Mouse (Mus musculus) lung, postnatal 10 days (tissue): Measurements from ENCODE around the gene Pde4b.
"Not testable (repeated sequence)": the region's sequence is repeated elsewhere in the genome, so short reads cannot be mapped to it uniquely, and the experiment has no call there.

Source experiments
- DNase-seq: peaks from one replicate; pipeline ENCODE4 v3.0.0; 2021

Pde4b gene

DNA sequence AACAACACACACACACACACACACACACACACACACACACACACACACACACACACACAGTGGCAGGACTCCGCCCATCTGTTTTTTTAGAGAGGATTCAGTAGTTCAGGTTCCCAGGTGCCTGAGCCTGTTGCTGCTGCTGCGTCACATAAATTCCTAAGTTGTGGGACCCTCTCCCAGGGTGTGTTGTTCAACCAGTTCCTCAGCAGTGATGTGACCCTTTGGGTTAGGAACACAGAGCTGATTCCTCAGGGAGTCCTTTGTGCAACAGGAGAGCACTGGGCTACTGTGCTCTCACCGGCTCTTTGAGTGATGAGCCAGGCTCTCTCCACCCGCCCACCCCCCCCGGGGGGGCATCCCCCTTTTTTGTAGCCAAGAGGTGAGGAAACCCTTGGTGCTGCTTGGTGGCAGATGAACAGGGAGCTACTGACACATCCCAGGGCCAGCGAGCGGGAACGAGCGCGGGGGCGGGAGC is at the start of gene Pde4b:
Gene Pde4b, plus strand, starts transcription at position 453 of the 475 bp plus-strand sequence.
- DNase-seq, result no peak

DNA sequence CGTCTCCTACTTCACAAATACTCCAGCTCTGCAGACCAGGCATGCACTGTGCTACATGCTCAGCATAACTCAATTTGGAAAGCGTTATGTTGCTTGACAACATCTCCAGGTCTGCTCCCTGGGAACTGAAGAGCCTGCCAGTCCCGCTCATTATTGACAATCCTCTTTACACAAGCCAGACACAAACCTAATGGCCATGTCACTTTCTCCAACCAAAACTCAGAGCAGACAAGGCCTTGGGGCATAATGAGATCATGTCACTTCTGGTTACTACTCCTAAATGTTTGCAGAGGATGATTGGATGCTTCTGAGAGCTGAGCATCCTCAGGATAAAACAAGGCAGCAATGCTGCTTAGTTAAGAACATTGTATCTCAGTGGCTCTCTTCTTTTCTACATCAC is 47.2 kb upstream of the Pde4b start:
- DNase-seq, result no peak

DNA sequence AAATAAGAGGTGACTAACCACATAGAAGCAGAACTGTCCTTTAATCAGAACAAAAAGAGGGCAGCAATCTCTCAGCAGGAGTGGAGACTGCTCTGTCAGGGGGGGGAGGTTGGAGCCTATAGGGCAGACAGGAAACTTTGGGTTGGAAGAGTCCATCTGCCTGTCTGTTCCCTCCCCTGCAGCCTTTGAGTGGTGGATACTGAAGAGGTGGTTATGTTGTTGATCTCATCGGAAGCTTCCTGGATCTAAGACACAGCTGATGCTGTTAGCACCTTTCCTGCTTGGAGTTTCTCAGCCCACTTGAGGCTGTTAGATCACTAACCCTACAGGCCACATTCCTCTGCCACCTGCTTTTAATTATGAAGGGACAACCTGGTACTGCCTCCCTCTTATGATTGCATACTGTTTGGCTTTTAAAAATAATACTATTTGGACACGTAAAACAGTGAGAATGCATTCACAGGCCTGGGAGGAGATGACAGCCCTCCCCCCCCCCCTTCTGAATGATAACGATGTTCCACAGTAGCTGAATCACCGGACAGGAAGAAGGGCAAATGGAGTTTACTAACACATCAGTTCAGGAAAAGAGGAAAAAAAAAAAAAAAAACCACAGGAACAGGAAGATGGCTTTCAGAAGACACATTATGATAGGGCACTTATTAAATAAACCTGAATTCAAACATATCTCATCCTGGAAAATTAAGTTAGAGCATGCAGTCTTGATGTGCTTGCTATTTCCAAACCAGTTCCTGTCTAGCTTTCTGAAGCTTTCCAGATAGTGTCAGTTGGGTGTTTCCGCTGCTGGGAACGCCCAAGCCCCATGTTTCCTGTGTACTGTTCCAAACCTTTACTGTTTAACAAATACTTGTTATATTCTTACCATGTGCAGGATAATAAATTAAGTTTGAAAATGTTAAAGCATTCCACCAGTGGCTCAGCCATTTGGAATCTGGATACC is 41.9 kb upstream of the Pde4b start:
- peak; percentile 53 for DNase-seq

DNA sequence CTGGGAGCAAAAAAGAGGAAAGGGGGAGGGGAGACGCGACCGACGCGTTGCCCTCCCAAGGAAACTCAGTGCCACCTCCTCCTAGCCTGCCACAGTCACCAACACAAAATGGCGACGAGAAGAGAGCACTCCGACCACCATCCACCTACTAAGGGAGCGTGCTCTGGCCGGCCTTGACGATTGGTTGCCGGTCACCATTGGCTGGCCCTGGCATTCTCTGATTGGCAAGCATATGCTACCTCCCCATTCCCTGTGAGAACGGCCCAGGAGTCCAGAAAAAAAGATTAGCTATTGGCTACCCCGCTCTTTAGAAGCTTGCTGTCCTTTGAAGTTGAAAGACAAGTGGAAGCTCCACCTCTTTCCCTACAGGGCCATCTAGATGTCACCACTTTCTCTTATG is 38.0 kb upstream of the Pde4b start:
- DNase-seq, result not testable (repeated sequence)

DNA sequence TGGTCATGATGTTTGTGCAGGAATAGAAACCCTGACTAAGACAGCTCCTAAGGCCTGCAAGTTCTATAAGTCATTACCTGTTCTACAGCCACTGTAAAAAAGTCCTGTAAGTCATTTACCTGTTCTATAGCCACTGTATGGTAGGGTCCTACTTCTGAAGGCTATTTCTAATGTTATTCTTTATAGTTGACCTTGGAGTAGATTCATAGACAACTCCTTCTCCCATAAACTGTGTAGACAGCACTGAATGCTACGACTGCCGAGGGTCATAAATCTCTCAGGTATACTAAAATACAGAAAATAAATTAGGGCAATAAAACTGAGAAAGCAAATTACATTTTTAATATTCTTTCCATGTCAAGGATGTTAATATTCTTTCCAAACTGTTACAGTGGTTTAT is 26.0 kb upstream of the Pde4b start:
- DNase-seq, result no peak

DNA sequence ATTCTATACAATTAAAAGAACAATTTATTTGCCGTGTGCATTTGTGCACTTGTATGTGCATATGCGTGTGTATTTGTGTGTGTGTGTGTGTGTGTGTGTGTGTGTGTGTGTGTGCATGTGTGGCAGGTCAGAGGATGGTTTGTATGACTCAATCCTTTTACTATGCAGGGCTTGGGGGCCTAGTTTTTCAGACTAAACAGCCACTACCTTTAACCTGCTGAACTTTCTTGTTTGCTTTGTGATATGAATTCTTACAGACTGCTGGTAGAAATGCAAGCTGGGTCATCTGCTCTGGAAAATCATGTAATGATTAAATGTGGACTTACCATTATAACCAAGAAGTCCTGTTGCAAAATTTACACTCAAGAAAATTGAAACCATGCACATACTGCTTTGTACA is 18.0 kb upstream of the Pde4b start:
- no peak for DNase-seq

DNA sequence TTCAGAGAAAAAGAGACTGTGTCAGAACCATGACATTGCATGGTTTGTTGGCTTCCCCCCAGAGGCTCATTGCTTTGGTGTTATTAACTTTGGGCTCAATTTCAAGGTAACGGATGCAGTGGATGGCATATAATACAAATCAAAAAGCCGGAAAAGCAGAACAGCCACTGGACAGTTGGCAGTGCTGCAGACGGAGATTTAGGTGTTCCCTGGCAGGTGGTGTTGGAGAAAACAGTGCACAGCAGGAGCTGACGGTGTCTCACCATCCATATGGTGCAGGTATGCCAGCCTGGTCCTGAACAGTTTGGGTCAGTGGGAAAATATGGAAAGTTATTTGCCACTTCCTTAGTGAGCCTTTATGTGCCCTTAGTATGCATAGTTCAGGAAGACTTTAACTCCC is 1.0 kb upstream of the Pde4b start:
- no peak for DNase-seq

DNA sequence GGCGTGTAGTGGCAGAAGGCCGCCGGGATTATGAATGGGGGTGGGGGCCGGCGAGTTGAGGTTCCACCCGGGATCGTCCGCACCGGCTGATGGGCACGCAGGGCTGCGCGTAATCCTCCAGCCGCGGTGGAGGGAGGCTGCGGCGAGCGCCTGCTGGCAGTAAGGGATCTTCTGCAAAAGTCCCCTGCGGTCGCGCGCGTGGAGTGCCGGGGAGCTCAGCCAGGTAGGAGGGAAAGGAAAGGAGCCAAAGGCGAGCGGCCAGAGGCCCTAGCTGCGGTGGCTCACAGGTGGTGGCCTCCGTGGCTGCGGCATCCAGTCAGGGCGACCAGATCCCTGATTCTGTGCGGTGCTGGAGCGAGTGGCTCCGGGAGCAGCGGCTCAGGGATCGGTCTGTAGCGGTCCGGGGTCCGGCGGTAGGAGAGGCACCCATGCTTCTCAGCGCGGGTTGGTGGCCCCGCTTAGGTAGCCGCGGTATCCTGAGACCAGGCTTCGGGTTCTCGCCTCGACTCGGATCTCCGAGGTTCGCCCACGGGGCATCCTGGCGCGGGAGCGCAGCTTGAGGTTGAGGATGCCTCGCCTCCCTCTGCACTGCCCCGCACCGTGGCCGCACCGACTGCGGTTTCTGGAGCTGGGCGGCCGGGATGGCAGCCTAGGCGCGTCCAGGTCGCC is 357 bp downstream of the Pde4b start:
- peak; percentile 4 for DNase-seq

DNA sequence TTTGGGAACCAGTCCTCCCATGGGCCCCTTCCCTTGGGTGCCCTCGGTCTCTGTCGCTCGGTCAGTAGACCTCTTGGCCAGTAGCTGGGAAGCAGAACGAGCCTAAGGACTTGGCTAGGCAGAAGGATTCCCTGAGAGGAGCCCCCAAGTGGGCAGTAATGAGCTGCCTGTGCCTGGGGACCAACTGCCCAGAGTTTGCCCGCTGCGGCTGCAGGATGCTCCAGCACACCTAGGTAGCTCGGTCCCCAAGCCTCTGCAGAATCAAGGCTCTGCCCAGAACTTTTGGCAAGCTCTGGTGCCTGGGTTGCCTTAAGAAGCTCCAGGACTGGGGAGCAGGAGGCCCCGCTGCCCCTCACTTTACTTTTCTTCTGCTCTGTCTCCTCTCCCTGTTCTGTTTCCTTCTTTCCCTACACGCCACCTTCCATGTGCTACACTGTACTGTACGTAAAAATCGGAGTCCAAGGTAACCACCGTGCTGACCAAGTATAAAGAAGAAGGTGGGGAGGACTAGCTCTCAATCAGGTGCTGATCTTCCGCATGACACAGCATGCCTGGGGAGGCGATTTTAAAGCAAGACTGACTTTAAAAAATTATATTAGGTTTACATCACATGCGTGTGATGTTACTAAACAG is 1.0 kb downstream of the Pde4b start:
- DNase-seq, result peak; percentile 3

DNA sequence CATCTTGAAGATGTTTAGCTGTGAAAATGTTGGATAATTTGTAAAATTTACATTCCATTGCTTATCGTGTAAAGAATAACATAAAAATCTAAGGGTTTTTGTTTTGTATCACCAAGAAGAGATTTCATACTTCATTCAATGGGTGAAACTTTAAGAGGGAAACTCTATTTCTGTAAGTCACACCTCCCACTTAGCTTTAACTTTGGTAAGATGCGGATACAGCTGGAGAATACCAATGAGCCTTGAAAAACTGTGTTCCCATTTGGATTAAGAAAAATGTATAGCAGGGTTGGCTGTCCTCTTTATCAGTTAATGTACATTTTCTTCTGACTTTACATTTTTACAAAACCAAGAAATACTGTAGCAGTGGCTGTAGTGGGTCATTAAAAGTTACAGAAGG is 8.5 kb downstream of the Pde4b start:
- DNase-seq, result no peak

DNA sequence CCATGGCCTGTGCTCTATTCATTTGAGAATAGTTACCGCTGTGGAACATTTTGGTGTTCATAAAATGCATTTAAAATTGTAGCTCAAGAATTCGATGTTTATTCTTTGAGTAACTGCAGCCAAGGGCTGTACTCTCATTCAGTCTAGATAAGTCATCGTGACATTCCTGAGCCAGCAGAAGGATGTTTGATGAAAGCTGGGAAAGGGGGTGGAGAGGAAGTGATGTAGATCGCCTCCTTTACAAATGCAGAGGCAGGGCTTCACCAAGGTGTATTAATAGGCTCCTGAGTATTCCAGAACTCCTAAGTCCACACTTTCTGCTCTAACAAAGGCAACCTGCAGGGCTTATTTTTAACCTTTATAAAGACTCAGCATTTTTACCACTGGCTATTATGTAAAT is 14.9 kb downstream of the Pde4b start:
- no peak for DNase-seq

DNA sequence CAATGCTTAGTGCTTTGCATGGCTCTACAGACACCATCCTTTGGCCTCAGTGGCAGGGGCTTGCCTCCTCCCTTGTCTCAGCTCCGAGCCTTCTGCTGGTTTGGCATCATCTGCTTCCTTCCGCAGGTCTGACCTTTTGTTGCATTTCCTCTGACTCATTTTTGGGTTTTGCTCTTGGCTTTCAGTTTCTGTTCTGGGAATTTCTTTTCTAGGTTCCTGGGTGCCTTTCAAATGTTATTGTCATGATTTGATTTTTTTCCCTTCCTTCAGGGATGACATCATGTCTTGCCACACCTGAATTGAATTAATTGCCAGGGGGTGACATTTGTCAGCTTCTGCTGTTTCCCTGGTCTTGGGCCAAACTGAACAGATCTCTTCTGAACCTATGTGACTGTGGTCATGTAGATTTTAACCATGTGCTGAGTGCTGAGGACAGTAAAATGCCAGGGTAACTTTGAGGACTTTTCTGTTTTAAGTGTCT is 17.2 kb downstream of the Pde4b start:
- peak; percentile 13 for DNase-seq

DNA sequence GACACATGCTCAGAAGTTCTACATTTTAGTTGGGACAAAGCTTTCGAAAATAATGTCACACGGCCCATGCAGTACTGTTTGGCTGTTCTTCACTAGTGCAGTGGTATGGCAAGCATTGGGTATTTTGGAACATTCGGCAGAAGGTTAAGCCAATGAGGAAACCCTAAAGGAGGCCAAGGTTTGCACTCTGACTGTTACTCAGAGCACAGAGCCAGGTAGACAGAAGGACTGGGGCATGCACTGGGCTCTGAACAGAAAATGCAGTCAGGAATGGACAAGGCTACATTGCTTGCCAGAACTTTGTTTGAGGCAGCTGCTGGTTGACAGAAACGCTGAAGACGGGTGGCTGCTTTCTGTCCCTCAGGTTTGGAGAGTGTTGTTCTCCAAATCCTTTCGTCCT is 19.4 kb downstream of the Pde4b start:
- no peak for DNase-seq

DNA sequence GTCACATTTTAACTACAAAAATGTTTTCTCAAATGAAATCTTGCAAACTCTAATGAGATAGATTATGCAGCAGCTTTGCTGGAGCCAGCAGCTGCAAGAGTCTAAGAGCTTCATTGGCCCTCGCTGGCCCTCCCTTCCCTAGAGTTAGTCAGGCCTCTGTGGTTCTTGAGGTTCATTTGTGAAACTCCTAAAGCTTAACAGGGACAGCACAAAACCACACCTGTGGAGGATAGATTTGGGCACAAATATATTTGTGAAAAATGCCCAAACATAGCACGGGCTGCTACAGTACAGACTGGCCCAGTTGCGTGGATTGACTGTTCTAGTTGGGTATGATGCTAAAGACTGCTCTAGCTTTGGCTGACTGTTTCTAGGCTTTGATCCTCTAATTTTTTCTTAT is 32.1 kb downstream of the Pde4b start:
- DNase-seq, result no peak

DNA sequence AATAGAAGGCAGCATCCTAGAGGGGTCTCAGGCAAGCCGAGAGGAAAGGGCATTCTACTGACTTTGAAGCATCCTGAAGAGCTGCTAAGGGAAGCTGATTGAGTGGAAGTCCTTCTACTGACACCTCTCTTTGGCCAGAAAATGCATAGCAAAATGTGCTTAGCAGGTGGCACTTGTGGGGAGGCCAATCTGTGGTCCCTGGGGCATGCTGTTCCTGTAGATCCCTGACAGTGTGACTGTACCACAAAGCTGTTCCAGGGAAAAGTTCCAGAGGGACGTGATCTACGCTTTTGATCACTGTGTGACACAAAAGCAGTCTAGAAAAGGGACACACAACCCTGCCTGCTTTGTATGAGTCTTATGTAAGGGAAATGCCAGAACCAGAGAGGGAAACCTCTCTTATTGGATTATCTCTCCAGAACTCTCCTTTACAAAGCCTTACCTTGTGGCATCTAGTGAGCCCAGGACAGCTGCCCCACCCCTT is 49.1 kb downstream of the Pde4b start:
- no peak for DNase-seq

DNA sequence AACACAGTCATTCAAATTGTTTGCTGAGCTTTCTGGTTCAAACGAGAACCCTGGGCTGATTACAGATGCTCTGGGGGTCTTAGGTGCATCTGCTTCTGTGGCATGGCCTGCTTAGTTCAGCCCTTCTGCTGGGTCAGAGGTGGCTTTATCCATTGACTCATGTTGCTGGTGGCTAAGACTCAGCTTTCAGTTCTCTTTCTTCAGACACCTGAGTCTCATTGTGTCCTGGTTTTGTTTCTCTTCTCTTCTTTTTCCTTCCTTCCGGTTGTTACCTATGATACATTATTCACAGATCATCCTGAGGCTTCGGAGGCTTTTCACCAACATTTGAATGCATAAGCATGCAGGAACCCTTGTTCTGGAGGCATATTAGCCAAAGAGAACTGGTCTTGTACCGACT is 51.0 kb downstream of the Pde4b start:
- no peak for DNase-seq

DNA sequence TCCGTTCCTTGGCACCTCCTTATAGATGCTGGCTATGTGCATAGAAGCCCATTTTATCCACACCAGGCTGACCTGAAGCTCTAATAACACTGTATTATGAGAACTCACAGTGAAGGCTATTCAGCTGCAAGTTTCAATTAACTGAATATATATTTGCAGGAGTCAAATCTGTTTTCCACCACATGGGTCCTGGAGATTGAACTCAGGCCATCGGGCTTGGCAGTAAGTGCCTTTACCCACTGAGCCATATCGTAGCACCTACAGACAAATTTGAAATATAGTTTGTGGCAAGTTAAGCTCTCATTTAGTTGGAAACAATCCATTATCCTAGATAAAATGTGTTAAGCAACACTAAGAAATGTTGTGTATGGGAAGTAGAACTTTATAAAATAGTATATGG is 53.9 kb downstream of the Pde4b start:
- DNase-seq, result no peak

DNA sequence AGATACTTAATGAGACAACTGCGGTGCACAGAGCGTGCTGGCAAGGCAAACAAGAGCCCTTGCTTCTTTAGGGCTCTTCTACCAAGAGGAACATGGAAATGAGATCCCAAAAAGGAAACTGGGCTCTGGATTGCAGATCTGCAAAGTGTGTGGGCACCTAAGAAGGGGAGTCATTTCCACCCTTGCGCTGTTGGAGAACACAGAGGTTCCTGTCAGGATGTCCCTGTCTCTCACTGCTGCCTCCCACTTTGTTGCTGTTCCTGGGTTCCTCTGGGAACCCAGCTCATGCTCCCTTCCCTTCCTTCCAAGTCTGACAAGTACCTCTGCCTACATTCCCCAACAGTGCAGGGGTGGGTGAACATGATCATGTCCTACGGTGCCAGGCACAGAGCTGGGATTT is 61.4 kb downstream of the Pde4b start:
- DNase-seq, result no peak

DNA sequence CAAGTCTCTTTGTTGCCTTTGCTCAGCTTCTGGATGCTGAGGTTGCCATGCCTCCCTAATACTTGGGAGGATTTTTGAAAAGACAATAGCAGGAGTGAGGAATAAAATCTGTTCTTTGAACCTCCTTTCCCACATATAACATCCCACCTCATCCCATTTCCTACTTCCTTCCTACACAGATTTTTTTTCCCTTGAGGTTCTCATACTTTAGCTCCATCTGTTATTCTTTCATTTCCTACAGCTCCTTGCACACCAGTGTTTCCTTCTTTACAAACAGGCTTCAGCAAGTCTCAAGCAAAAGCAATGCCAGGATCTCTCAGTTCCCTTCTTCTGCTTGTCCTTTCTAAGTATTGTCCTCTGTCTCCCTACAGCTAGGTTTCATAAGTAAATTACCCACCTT is 71.8 kb downstream of the Pde4b start:
- DNase-seq, result no peak

DNA sequence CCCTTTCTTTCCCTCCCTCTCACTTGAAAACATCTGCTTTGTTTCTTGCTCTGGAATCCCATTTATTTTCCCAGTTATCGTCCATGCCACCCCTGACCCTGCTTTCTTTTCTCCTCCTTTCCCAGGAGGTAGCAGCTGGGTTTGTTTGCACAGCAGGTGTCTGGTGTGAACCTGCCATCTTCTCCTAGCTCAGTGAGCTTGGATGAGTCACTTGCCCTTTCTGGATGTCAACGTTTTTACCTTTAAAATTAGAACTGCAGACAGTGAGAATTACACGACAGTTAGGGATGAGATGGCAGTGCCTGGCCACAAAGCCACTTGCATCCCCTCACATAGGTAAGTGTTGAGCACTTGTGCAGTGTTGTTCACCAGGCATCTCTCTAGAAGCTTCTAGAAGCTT is 84.3 kb downstream of the Pde4b start:
- DNase-seq, result no peak

DNA sequence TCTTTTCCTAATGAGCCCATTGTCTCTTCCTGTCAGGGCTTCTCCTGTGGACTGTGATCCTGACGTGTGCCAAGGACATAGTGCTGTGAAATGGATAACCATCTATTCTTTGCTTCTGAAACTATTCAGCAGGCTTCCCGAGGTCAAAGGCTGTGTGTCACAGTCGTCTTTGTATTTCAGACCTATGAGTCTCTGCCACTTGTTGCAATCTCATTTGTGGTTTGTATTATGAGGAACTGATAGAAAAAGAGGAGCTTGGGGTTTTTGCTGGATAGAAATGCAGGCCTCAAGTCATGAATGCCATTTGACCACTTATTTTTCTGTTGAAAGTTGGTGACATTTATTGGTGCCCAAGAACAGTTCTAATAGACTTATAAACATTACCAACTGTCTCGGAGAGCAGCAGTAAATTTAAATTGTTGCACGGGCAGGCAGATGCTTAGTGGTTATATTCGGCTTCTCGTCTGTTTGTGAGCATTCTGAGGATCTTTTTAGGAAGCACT is 85.4 kb downstream of the Pde4b start:
- DNase-seq, result no peak

DNA sequence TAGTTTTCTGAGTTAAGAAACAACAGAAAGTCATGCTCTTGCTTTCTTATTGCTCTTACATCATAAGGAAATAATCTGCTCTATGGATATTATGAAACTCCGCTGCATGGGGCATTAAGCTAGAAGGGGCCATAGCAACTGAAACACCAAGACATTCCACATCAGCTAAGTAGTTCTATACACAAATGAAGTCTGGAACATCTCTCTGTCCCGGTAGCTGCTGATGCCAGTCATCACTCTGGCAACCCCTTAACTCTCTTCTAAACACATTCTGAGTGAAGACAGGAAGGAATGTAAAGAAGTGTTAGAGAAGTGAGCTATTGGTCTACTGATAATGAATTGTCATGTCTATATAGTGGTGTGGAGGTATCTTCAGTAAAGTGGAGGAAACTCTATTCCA is 88.6 kb downstream of the Pde4b start:
- no peak for DNase-seq

DNA sequence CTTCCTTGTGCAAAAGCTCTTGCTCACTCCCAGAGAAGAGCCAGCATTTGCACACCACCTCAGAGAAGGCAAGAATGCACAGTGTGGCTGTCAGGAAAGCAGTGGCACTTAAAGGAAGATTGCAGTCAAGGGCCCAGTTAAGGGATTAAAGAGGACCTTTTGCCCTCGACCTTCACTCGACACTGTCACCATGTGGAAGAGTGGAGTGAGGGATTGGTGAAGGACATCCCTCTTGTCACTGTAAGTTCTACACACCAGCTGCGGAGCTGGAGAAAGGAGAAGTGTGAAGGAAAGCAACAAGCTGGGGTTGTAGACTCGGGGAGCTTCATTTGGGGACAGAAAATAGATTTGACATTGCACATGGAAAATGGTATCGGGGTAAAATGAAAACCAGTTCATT is 89.9 kb downstream of the Pde4b start:
- DNase-seq, result no peak
